Mouse (Mus musculus) liver, embryonic 14.5 days (tissue): ENCODE data around the gene Nt5dc3. TPM values are rescaled to one million over a fixed set of nuclear protein-coding genes. Genes with fewer than 3 reads are reported as not detected.
A peak's percentile ranks its signal among the peaks of the same experiment; 100 is the strongest.

ENCODE experiments used
- ATAC-seq: fragments of 200-750 bp; cut with Nextera tagmentation; 2 replicates; pipeline ENCODE4 v1.8.0; 2017; ENCODE audit warnings: moderate number of reproducible peaks, mild to moderate bottlenecking, moderate library complexity; ENCODE audit not compliant: insufficient read depth
- DNase-seq, 3 experiments: peaks; one replicate each; pipeline ENCODE4 v3.0.0-alpha.2; 2012 to 2013; ENCODE audit warnings: low read depth in 3 of 3, low spot score in 3 of 3
- H3K27ac ChIP-seq: fragments of 300-500 bp; sonication (generic); 2 replicates; pipeline ENCODE4 v1.5.1; 2014; ENCODE audit warnings: moderate library complexity, mild to moderate bottlenecking, control low read depth, inconsistent platforms
- H3K27me3 ChIP-seq: fragments of 300-500 bp; sonication (generic); 2 replicates; pipeline ENCODE4 v1.6.1; 2014; ENCODE audit warnings: mild to moderate bottlenecking, low read length, moderate library complexity; ENCODE audit not compliant: control insufficient read depth, insufficient read depth
- H3K36me3 ChIP-seq: fragments of 300-500 bp; sonication (generic); replicated peaks from 2 replicates; pipeline ENCODE4 v1.6.1; 2014; ENCODE audit warnings: low read depth; ENCODE audit not compliant: control insufficient read depth, insufficient read depth
- H3K4me1 ChIP-seq, 2 experiments: fragments of 200-500 bp in 1 of 2; fragments of 300-500 bp in 1 of 2; sonication (generic) in 1 of 2; replicated peaks; 2 replicates each; pipeline ENCODE4 v1.6.1; 2012 to 2014; ENCODE audit warnings: antibody characterized with exemption in 1 of 2, inconsistent platforms in 1 of 2, low read length in 1 of 2; ENCODE audit not compliant: control insufficient read depth in 2 of 2, insufficient read depth in 2 of 2
- H3K4me2 ChIP-seq: fragments of 300-500 bp; sonication (generic); 2 replicates; pipeline ENCODE4 v1.6.1; 2014; ENCODE audit warnings: low read depth, mild to moderate bottlenecking, control low read depth, moderate library complexity
- H3K4me3 ChIP-seq, 2 experiments: fragments of 200-500 bp in 1 of 2; fragments of 300-500 bp in 1 of 2; sonication (generic) in 1 of 2; 2 replicates each; pipeline ENCODE4 v1.5.1; 2012 to 2014; ENCODE audit warnings: low read depth in 2 of 2, low read length in 2 of 2, mild to moderate bottlenecking in 2 of 2, control low read depth in 1 of 2, inconsistent platforms in 1 of 2, moderate library complexity in 1 of 2; ENCODE audit not compliant: insufficient read depth in 1 of 2
- H3K9ac ChIP-seq: fragments of 300-500 bp; sonication (generic); replicated peaks from 2 replicates; pipeline ENCODE4 v1.6.1; 2014; ENCODE audit warnings: mild to moderate bottlenecking, control low read depth, moderate library complexity
- H3K9me3 ChIP-seq: fragments of 300-500 bp; sonication (generic); 2 replicates; pipeline ENCODE4 v1.6.1; 2016; ENCODE audit warnings: low read length, mixed read lengths; ENCODE audit not compliant: control insufficient read depth
- CTCF ChIP-seq: IDR thresholded peaks from 2 replicates; pipeline ENCODE4 v1.5.1; 2016; ENCODE audit warnings: antibody characterized with exemption, low read depth, control low read depth
- EP300 ChIP-seq: IDR thresholded peaks from 2 replicates; pipeline ENCODE4 v1.6.1; 2016; ENCODE audit warnings: antibody characterized with exemption, low read depth
- WGBS: fragments of 180-500 bp; shearing (Covaris S2); extraction: QIAGEN DNeasy Blood & Tissue Kit; methylation state at CpG from one replicate; pipeline ENCODE4 v1.1.7; 2014; ENCODE audit not compliant: insufficient replicate concordance; 5-methylcytosine and 5-hydroxymethylcytosine counted together
- polyA plus RNA-seq, 2 experiments: library from polyadenylated mRNA; depleted of rRNA in 1 of 2; stranded (reverse) in 1 of 2; unstranded in 1 of 2; fragments of >200 nt; fragmentation: Nextera tagmentation in 1 of 2; extraction: Ambion mirVana in 1 of 2; gene quantifications; 2 replicates each; pipeline versions ENCODE4 v1.2.1 to v1.2.3; 2012 to 2014

The Nt5dc3 gene
- polyA plus RNA-seq (2012; rRNA removed) (0.89 and 0.95 TPM in 2 replicates), polyA plus RNA-seq (2014; fragmentation: Nextera tagmentation; extraction: Ambion mirVana) (0.33 and 0.46 TPM in 2 replicates)

DNA sequence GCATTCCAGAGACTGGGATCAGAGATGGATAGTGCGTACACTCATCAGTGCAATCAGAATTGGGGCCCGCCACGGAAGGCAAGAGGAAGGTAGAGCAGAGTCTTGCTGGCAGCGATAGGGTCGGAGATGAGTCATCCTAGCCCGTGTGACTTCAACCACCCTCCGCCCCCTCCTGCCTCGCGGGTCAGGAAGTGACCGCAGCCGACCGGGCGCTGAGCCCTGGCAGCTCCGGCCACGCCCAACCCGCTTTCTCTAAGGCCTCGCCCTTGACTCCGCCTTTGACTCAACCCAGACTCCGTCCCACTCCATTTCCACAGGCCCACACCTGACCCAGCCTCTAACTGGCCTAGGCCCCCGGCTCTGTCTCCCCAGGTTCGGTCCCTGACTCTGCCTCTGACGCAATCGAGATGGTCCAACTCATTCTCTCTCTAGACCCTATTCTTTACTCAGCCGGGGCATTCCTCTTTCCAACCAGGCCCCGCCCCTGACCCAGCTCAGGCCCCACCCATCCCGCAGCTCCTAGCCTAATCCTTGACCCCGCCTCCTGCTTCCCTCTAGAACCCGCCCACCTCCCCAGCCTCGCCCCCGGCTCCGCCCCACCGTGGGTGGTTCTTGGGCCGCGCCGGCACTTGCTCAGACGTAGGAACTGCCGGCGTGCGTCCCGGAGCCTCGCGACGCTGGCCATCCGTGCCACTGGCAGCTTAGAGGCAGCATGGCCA lies at the start of gene Nt5dc3:
Nt5dc3 (plus strand) TSS at position 608 of the 719 bp plus-strand sequence.
- Histone ChIP-seq H3K9ac (peak within 1 kb of the TSS; percentile 55), H3K4me1 (peaks cover 14 to 15% of the 10 kb centered on the region in 2 experiments), H3K36me3 (no peaks in the 10 kb centered on the region), H3K27me3 (no peaks in the 10 kb centered on the region), H3K9me3 (no peaks in the 10 kb centered on the region), H3K4me2 (peak within 1 kb of the TSS; percentile 96), H3K4me3 (peak within 1 kb of the TSS; percentile 70 to 71), H3K27ac (no peak within 1 kb of the TSS; the same call in 1 of the 2 replicates)
- DNase-seq = peak; percentile 84 to 89 (median 87)
- no peak for TF ChIP-seq EP300
- TF ChIP-seq CTCF = no peak
- ATAC-seq = peak; percentile 94
- under 1% methylated on average over 42 of the region's 44 CpGs for WGBS

DNA sequence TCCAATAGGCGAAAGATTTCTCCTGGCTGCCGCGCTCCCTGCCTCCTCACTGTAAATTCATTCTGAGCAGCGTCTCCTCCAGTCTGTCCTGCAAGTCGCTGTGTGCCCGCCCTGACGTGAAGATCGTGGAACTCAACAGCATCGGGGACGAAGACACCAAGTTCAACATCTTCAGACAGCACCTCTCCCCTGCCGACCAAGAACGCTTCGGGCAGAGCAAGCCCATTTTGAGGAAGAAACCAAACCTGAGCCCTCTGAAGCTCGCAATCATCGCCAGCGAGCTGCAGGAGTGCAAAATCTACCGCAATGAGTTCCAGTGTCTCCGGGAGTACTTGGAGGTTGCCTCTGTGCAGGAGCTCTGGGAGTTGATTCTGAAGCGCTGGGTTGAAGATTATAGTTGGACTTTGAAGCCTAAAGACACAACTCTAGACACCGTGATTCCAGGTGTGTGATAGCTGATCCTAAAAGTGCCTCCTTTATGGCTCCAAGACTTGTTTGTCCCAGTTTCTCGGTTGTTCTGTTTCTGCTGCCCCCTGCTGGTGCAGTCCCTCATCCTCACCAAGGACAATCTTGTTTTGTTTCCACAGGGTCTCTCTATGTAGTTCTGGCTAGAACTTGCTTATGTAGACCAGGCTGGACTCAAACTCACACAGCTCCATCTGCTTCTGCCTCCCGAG lies 47.8 kb upstream of the Nt5dc3 start:
- H3K9me3 ChIP-seq = no peaks in the 10 kb centered on the region
- DNase-seq (peak; percentile 50 to 59 (median 59)), ATAC-seq (0 out of 2 replicates have a peak, but pooled peaks have one; percentile 10)
- peak; percentile 84 for TF ChIP-seq CTCF
- TF ChIP-seq EP300 = no peak
- peak overlapping the region; percentile 61 for H3K4me2 ChIP-seq
- no peaks in the 10 kb centered on the region for H3K27me3 ChIP-seq
- H3K4me3 ChIP-seq = peak overlapping the region; percentile 34 to 54
- WGBS = 10% methylated on average over 22 of the region's 22 CpGs
- no peak overlapping the region for H3K27ac ChIP-seq
- H3K4me1 ChIP-seq = peaks cover 0 to 11% of the 10 kb centered on the region in 2 experiments; a peak in 2 of 4 replicates
- 0 out of 2 replicates have a peak overlapping the region, but pooled peaks have one; percentile 1 for H3K9ac ChIP-seq
- H3K36me3 ChIP-seq = no peaks in the 10 kb centered on the region

DNA sequence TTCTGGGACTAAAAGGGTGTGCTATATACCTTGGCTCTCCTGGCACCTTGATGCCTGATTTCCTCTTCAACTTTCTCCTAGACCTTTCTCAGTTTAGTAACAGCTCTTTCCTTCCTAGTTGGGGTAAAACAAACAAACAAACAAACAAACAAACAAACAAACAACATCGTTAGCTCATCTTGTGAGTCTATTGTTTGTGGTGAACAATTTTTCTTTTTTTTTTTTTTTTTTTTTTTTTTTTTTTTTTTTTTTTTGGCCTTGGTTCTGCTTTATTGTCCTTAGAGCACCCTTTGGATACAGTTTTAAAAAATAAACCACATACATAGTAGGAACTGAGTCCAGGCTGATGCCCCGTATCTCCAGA lies 47.3 kb upstream of the Nt5dc3 start:
- Histone ChIP-seq H3K27ac (no peak overlapping the region), H3K4me2 (peak overlapping the region; percentile 61), H3K4me3 (no peak overlapping the region), H3K36me3 (no peaks in the 10 kb centered on the region), H3K4me1 (peaks cover 0 to 11% of the 10 kb centered on the region in 2 experiments; a peak in 2 of 4 replicates), H3K27me3 (no peaks in the 10 kb centered on the region), H3K9me3 (no peaks in the 10 kb centered on the region), H3K9ac (no peak overlapping the region)
- WGBS = 39% methylated on average over 2 of the region's 2 CpGs
- ATAC-seq (no peak), DNase-seq (no peak)
- no peak for TF ChIP-seq EP300
- no peak for TF ChIP-seq CTCF

DNA sequence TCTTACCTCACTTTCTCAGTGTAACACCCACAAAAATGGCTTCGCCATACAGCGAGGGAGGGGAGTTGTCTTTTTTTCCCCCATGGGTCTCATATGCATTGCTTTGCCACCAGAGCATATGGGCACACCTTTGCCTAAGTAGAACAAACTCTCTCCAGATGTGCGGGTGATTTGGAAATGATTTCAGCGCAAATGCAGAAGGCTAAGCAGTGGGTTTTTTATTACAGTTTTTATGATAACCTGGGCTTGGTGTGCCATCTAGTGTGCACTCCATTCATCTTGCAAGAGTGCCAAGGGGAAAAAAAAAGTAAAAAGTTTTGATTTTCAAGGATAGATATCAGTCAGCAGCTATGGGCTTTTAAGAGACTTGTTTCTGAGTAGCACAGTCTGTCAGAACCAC lies 43.8 kb upstream of the Nt5dc3 start:
- Histone ChIP-seq H3K9ac (no peak overlapping the region), H3K4me3 (no peak overlapping the region)
- DNase-seq = no peak

DNA sequence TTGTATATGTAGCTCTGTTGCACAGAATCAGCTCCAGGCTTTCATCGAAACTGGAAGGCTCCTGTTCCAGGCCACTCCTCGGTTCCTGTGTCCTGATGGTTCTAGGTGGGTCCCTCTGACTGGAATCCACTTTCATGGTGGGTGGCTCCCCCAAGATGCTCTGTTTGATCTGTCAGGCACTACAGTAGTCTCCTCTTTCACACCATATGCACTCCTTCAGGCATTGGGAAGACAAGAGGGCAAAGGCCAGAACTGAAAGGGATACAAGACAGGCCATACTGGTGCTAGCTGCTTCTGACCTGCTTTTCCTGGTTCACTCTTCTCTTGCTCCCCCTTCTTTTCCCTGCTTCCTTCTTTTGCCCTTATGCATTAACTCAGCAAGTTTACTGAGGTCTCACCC lies 35.9 kb upstream of the Nt5dc3 start:
- Histone ChIP-seq H3K27me3 (no peaks in the 10 kb centered on the region), H3K4me3 (no peak overlapping the region), H3K9me3 (no peaks in the 10 kb centered on the region), H3K27ac (no peak overlapping the region), H3K36me3 (no peaks in the 10 kb centered on the region), H3K4me1 (no peaks in the 10 kb centered on the region; a peak in 1 of 4 replicates), H3K4me2 (no peak overlapping the region), H3K9ac (no peak overlapping the region)
- ATAC-seq (no peak), DNase-seq (no peak)
- 63% methylated on average over 2 of the region's 2 CpGs for WGBS
- TF ChIP-seq CTCF = no peak
- TF ChIP-seq EP300 = no peak

More for the DNA sequence above, 43.8 kb upstream of the Nt5dc3 start:
- TF ChIP-seq EP300 (no peak), CTCF (no peak)
- no peaks in the 10 kb centered on the region for H3K27me3 ChIP-seq
- no peaks in the 10 kb centered on the region for H3K4me1 ChIP-seq
- WGBS = 75% methylated on average over 4 of the region's 4 CpGs
- H3K4me2 ChIP-seq = no peak overlapping the region
- no peaks in the 10 kb centered on the region for H3K36me3 ChIP-seq
- no peaks in the 10 kb centered on the region for H3K9me3 ChIP-seq
- H3K27ac ChIP-seq = no peak overlapping the region
- ATAC-seq = no peak
